Mouse (Mus musculus) embryonic stem cell, embryonic (primary cell): ENCODE data around the gene Wwc2.
"Not testable (repeated sequence)": the region's sequence is repeated elsewhere in the genome, so short reads cannot be mapped to it uniquely, and the experiment has no call there.

Source experiments
- CTCF ChIA-PET, 4 experiments: fragments of 300-600 bp in 2 of 4; fragments of 350-600 bp in 2 of 4; sonication (Branson Sonifier 250); formaldehyde crosslinking; loops; one replicate each; lab custom pipeline; 2022; ENCODE audit warnings: inconsistent platforms in 2 of 4; lab: Charles Lee
- POLR2A ChIA-PET, 4 experiments: fragments of 300-600 bp in 2 of 4; fragments of 350-600 bp in 2 of 4; sonication (Branson Sonifier 250); formaldehyde crosslinking; loops; one replicate each; lab custom pipeline; 2022; ENCODE audit warnings: antibody characterized with exemption in 4 of 4, inconsistent platforms in 1 of 4; lab: Charles Lee

Wwc2 gene

DNA sequence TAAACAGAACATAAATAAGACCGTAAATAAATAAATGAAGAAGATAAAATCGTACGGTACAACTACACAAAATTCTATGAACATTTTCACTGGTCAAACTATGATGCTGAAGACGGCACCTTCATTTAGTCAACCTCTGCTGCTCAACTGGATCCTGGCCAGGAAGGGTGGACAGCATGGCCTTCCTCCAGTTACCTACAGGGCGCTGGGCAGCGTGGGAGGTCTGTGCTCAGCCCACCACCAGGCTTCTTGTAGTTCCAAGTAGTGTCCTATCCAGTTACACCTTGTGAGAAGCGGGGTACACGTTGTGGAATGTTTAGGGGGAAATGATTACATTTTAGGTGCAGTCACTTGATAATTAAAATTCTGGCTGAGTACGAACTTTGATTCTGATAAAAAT, 163.8 kb downstream of the Wwc2 start:
- ChIA-PET CTCF (interaction anchor here in 2 of 4 experiments (1.0 to 1.1 kb wide), 2 partner anchors 84 kb away, joined by 3 read pairs; no protein-coding TSS in a partner anchor), POLR2A (interaction anchor here in 1 of 4 experiments (1.9 kb wide), 1 partner anchor 83 kb away, joined by 6 read pairs; no protein-coding TSS in a partner anchor)

DNA sequence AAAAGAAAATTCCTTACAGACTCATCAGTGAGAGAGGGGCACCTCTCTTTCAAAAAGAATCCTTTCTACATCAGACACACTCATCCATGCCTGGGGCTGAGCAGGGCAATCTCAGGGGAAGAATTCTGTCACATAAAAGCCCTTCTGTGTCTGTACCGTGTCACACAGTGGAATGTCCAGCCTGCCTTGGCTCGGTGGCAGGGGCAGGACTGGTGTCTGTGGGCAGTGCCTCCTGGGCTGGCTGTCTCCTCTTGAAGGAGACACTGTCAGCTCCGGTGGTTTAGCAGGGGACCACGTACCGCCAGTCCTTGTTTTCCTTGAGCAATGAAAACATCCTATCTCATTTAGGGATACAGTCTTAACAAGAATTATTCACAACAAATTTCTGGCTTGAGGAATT, 165.1 kb downstream of the Wwc2 start:
- POLR2A ChIA-PET, result interaction anchor here in 2 of 4 experiments (0.8 to 1.3 kb wide), 3 partner anchors 9 to 20 kb away, joined by 3 to 5 read pairs (median 3); no protein-coding TSS in a partner anchor
- CTCF ChIA-PET, result interaction anchor here (0.7 to 1.0 kb wide), 4 partner anchors 18 to 191 kb away, joined by 3 read pairs; no protein-coding TSS in a partner anchor

DNA sequence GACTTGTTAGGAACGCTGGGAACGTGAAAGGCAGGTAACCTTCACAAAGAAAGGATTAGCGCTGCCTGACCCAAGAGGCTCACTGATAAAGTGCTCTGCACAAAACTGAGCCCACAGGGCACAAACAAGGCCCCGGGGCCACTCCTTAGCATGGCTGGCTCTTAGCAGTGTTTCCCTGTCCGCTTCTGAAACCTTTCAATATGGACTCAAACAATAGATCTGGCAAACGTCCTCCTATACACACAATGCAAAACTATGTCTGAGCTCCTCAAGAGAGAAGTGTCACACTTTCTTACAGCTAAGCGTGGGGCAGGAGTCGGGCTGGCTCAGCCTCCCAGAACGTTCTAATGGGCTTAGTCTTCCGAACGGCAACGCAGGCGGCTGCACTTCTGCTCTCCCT, 166.5 kb downstream of the Wwc2 start, which contains the start of gene Cldn22:
Cldn22 (plus strand) TSS at position 301 of the 400 bp plus-strand sequence.
- POLR2A ChIA-PET, result interaction anchor here in 2 of 4 experiments (0.6 to 1.2 kb wide), 5 partner anchors 10 to 66 kb away, joined by 3 to 8 read pairs (median 3); no protein-coding TSS in a partner anchor
- CTCF ChIA-PET, result interaction anchor here in 1 of 4 experiments (1.7 kb wide), 1 partner anchor 19 kb away, joined by 5 read pairs; no protein-coding TSS in a partner anchor

DNA sequence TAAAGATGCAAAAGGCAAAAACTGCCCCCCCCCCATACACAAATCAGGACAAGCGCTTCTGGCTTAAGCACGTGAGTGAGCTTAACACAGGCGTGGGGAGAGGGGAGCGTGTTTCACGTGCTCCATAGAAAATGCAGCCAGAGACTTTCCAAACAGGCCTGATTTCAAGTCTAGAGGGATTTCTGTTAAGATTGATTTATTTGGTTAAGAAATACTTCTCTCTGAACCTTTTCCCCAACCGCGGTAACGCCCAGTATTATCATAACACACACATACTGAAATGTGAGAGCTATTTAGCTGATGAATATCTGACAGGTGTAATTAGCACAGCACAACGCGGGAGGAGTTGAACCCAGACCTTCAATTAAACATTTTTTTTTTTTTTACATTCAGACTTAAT, 166.9 kb downstream of the Wwc2 start:
- ChIA-PET CTCF (interaction anchor here in 2 of 4 experiments (0.7 to 1.7 kb wide), 2 partner anchors 19 to 270 kb away, joined by 5 to 7 read pairs; no protein-coding TSS in a partner anchor), POLR2A (interaction anchor here in 2 of 4 experiments (0.6 to 1.2 kb wide), 6 partner anchors 11 to 102 kb away, joined by 3 to 8 read pairs (median 3); no protein-coding TSS in a partner anchor)

DNA sequence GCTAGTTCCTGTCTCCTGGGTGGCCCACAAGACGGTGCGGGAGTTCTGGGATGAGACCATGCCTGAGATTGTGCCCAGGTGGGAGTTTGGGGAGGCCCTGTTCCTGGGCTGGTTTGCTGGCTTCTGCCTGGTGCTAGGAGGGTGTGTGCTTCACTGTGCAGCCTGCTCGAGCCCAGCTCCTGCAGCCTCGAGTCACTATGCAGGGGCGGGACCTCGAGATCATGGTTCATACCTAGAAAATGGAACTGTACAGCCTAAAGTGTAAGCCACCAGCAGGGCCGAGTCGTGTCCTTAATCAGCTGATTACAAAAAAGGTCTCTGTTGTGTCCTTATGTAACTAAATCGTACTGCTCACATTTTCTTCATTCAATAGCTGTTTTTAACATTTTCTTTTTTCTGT, 168.2 kb downstream of the Wwc2 start:
- CTCF ChIA-PET, result not testable (repeated sequence)
- POLR2A ChIA-PET, result interaction anchor here in 1 of 4 experiments (1.2 kb wide), 1 partner anchor 79 kb away, joined by 3 read pairs; no protein-coding TSS in a partner anchor

DNA sequence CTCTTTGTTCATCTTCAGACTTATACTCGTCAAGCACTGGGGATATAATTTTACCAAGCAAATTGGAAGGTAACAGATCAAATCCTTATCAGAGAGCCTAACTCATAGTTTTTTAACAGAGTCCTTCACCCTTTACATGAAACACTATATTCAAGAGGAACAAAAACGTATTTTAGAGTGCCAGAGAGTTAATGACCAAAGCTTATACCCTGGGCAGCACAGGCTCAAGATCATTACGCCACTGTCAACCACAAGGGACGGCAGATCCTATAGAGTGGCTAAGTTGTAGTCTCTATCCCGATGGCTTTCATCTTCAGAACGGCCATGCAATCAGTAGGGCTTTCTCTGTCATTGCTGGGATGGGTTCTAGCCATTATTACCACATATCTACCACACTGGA, 168.9 kb downstream of the Wwc2 start, which contains the start of gene Cldn24:
Cldn24 (plus strand) TSS at position 301 of the 400 bp plus-strand sequence.
- ChIA-PET CTCF (no interaction called here), POLR2A (interaction anchor here in 1 of 4 experiments (1.1 kb wide), 1 partner anchor 107 kb away, joined by 3 read pairs; the partner anchor contains the start of gene Cdkn2aip)

DNA sequence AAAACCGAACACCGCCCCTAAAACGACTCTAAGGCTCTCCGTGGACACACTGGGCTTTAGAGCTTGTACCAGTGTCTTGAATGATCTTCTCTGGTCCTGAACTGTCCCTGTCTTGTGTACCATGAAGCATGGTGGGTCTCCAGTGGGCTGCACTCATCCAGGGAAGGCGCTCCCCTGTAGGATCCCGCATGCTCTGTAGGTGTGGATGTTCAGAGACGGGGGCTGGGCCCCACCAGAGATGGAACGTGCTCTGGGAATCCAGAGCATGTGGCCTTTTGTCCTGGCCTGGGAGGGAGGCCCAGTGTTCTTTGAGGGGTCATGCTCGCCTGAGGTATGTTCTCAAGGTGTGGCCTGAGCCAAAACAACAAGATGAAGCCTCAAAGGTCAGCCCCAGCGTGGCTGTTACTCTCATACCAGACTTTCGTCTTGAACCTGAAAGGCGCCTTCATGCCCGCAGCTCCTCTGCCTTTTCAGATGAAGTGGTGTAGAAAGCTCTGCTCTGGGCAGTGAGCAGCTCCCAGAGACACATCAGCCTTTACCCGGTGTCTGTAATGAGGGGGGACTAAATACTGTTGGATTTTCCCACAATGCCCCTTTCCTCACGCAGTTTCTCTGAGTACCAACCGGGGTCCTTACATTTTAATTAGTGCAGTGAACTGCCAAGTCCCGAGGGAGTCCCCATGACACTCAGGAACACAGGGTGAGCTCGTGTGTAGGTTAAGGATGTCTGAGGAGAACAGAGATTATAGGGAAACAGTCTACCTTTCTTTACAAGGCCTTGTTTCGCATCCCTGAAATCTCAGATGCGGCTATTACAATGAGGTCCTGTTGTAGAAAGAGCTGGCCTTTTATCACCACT, 169.6 kb downstream of the Wwc2 start:
- ChIA-PET POLR2A (interaction anchor here in 2 of 4 experiments (1.1 to 1.2 kb wide), 3 partner anchors 11 to 107 kb away, joined by 3 read pairs; partner anchors contain the start of gene Cdkn2aip (in 1 of the 2)), CTCF (interaction anchor here in 1 of 4 experiments (0.6 kb wide), 1 partner anchor 69 kb away, joined by 3 read pairs; no protein-coding TSS in a partner anchor)

DNA sequence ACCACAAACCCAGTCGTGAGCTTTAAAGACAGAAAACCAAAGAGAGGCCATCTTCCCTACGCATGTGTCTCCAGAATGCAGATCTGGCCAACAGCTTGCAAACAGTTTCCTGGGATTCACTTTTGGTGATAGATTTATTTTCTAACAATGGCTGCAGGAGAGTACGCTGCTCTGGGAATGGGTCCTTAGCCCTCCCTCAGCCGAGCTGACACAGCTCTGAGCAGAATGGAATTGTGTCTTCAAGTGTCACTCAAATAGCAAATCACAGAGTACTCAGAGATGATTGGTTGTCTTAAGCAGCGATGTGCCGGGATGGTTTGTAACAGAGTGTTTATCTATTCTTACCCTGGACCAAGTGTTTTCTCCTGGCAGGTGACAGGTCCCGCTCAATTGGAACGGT, 171.7 kb downstream of the Wwc2 start:
- CTCF ChIA-PET, result no interaction called here
- POLR2A ChIA-PET, result interaction anchor here in 1 of 4 experiments (0.6 kb wide), 1 partner anchor 215 kb away, joined by 4 read pairs; no protein-coding TSS in a partner anchor

DNA sequence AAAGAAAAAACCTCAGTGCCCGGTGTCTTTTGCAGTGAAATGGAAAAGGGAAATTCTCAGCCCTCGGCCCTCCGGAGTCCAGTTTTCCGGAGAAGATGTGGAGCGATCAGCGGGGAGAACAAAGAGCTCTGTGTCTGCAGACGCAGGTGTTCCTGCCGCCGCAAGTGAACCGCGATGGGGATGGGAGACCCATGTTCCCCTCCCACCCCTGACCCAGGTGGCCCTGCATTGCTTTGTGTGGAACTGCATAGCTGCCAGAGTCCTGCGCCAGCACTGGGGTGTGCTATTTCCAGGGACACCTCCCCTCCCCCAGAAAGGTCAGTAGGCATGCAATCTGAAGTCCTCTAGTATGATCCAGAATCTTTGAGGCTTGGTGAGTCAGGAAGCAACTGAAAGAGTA, 179.5 kb downstream of the Wwc2 start:
- CTCF ChIA-PET, result interaction anchor here (0.6 to 1.5 kb wide), 6 partner anchors 32 to 205 kb away, joined by 3 read pairs; no protein-coding TSS in a partner anchor
- POLR2A ChIA-PET, result interaction anchor here in 2 of 4 experiments (0.6 to 1.7 kb wide), 5 partner anchors 9 to 102 kb away, joined by 3 read pairs; no protein-coding TSS in a partner anchor

DNA sequence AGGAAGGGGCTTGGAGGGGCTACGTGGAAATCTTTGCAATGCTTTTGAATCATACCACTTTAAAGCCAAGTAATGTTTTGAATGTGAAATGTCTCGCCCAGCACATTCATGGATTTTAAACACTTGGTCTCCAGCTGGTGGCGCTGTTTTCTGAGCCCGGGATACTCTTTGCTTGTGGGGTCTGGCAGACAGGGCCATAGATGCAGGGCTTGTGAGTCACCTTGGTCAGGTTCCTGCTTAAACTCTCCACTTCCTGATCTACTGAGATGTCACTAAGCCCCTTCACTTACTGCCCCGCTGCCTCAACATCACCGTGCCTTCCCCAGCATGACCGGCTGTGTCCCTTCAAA, 180.1 kb downstream of the Wwc2 start:
- POLR2A ChIA-PET, result interaction anchor here in 2 of 4 experiments (0.6 to 1.7 kb wide), 4 partner anchors 10 to 101 kb away, joined by 3 read pairs; no protein-coding TSS in a partner anchor
- CTCF ChIA-PET, result interaction anchor here (0.6 to 1.5 kb wide), 8 partner anchors 31 to 206 kb away, joined by 3 to 7 read pairs (median 3); no protein-coding TSS in a partner anchor

DNA sequence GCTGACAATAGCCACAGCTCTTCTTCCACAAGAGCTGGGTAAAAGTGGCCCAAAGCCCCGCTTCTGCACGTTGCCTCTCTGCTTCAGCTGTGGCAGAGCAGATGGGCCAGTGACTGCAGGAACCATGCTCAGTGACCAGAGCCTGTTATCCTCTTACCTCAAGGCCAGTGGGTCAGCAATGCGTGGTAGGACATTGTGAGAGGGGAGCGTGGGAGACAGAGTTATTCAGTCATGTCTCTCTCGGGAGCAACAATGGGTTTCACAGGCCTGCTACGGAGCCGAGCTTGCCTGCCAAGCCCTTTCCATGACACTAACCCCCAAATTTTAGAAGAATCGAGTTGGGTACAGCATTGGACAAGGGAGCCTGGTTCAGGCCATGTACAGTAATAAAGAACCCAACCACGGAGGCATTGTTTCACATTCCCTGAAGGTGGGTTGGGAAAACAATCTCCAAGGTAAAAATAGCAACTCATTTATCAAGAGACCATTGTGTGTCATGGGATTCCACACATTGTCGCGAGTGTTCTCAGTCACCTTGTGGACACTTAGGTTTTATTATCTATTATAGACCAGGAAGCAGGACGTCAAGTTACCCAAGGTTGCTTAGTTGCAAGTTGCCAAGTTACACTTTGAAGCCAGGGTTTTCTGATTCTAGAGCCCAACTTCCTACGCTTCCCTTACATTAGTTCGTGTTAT, 180.6 kb downstream of the Wwc2 start:
- ChIA-PET CTCF (interaction anchor here (0.6 to 1.5 kb wide), 7 partner anchors 30 to 394 kb away, joined by 3 to 7 read pairs (median 3); no protein-coding TSS in a partner anchor), POLR2A (interaction anchor here in 1 of 4 experiments (1.7 kb wide), 1 partner anchor 10 kb away, joined by 3 read pairs; no protein-coding TSS in a partner anchor)

DNA sequence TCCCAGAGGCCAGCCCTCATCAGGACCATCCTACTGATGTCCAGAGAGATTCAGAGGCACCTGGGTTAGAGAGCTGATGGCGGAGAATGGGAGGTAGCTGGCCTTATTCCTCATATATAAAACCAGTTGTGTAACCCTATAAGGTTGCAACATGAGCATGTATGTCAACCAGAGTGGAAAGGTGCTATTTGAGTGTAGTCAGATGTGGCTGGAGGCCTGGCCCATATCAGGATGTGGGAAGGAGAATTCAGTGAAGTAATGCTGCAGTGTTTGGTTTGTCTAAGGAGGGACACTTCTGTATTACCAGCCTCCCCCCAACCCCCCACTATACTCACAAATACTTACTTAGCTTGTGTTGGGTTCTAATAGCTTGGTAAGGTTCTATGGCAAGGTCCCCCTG, 186.5 kb downstream of the Wwc2 start:
- CTCF ChIA-PET, result interaction anchor here in 2 of 4 experiments (0.7 to 1.0 kb wide), 2 partner anchors 30 to 45 kb away, joined by 3 to 7 read pairs; no protein-coding TSS in a partner anchor

DNA sequence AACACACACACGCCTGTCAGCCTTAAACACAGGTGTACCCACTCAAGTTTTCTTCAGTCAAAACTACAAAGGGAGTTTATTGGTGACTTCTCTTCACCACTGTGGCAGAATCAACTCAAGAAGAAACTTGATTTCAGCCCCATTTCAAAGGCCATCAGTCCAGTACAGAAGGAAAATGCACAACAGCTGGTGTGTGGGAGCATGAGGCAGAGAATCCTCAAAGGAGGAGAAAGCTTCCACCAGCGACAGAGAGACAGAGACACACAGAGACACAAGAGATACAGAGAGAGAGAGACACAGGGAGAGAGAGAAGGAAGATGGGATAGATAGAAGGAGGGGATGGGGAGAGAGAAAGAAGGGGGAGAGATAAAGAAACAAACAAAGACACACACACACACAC, 188.4 kb downstream of the Wwc2 start:
- ChIA-PET CTCF (no interaction called here), POLR2A (no interaction called here)

More for the DNA sequence above, 186.5 kb downstream of the Wwc2 start:
- POLR2A ChIA-PET, result interaction anchor here in 2 of 4 experiments (0.6 to 0.7 kb wide), 2 partner anchors 14 to 219 kb away, joined by 3 read pairs; no protein-coding TSS in a partner anchor

DNA sequence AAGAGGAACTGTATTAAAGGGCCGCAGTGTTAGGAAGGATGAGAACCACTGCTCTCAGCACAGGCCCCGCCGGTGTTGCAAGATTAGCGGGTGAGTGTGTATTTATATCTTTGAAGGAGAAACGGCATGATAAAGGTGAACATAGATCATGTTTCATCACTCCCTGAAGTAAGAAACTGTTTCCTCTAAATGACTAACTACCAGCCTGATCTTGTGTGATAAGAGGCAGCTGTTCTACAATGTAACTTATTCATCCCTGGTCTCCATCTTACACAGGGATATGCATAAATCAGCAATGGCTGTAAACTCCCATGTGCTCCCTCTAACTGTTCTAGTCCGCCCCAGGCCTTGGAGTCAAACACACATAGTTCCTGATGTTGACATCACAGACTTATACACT, 191.3 kb downstream of the Wwc2 start:
- POLR2A ChIA-PET, result no interaction called here
- CTCF ChIA-PET, result no interaction called here

DNA sequence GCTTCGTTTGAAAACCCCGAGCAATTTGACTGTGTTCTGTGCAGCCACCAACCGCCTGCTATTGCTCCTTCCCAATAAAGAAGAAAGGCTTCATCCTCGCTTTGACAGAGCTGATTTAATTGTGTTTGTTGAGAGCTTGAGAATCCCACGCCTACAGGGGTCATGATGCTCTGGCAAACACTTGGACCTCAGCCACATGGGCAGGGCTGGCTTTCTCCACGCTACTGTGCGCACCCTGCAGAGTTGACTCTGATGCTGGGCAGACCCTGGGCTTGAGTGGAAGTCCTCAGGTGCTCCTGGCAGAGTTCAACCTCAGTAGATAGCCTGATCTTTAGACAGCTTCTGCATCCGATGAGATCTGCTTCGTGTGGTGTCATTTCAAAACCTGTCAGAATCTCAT, 198.7 kb downstream of the Wwc2 start:
- ChIA-PET POLR2A (interaction anchor here in 1 of 4 experiments (1.0 kb wide), 1 partner anchor 30 kb away, joined by 3 read pairs; no protein-coding TSS in a partner anchor), CTCF (no interaction called here)

DNA sequence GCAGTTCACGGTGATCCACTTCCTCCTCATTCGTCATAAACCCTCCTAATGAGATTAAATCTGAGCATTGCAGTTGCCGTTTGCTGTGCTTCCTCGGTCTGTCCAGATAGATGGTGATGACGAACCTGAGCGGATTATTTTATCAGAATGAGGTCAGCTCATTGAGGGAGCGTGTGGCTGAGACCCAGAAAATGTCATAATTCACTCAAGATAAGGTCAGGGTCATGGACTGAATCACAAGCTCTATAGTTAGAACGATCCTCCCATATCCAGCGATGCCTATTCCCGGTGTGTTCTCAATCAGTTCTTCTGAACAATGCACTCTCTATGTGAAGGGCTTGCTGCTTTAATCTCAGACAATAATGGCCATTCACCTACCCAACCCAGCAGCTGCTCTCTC, 203.0 kb downstream of the Wwc2 start:
- POLR2A ChIA-PET, result interaction anchor here in 1 of 4 experiments (1.0 kb wide), 1 partner anchor 18 kb away, joined by 3 read pairs; no protein-coding TSS in a partner anchor

DNA sequence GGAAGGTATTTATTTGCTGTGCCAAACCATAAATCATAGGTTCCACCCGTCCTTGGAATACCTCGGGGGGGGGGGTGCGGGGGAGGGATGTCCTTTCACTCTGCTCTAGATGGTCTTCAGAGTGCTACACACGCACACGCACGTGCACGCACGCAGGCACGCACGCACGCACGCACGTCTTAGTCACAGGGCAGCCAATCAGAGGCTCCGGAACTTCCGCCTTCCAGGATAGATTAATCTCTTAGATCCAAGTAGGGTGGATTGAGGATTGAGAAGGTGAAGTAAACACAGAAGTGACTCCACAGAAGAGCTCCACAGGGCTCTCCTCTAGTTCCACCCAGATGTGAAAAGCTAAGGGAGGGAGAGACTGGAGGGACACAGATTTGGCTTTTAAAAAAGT, 204.4 kb downstream of the Wwc2 start:
- ChIA-PET CTCF (no interaction called here), POLR2A (no interaction called here)

More for the DNA sequence above, 203.0 kb downstream of the Wwc2 start:
- CTCF ChIA-PET, result interaction anchor here in 1 of 4 experiments (0.9 kb wide), 1 partner anchor 56 kb away, joined by 3 read pairs; no protein-coding TSS in a partner anchor

DNA sequence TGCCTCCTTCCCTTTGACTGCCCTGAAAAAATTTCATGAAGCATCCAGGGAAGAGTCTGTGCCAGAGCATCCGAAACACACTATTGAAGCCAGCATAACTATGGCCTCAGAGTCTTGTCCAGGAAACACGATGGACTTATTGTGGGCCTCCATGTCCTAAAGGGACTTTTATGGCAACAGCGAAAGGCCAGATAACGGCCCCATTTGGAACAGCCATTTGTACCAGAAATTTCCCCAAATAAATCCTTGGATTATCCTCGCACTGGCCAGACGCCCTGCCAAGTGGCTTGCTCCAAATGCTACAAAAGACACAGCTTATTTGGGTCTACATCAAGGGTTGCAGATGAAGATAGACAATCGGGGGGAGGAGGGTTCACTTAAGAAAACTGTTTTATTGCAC, 206.3 kb downstream of the Wwc2 start:
- ChIA-PET CTCF (no interaction called here), POLR2A (interaction anchor here in 1 of 4 experiments (1.0 kb wide), 1 partner anchor 31 kb away, joined by 3 read pairs; no protein-coding TSS in a partner anchor)
